Mouse (Mus musculus): ENCODE results near the gene Nufip2. TPM values are rescaled to one million over a fixed set of nuclear protein-coding genes. Genes with fewer than 3 reads are reported as not detected.

Gene Nufip2
- polyA plus RNA-seq, 1 experiment from 2014 or later = 5.3 TPM

GRCm38 (mm10) chr11:77687541-77688131 lies 1.7 kb downstream of the Nufip2 start:
- no peak for ATAC-seq (replicated peaks; ENCODE audit: low FRiP score)
- under 1% methylated on average over 40 of the region's 40 CpGs for WGBS

GRCm38 (mm10) chr11:77693026-77693425 lies 7.1 kb downstream of the Nufip2 start:
- Histone ChIP-seq H3K4me1 (replicated peaks; ENCODE audit: control insufficient read depth, insufficient read depth, low read length) (peaks cover 4% of the 10 kb centered on the region), H3K36me3 (ENCODE audit: control insufficient read depth, insufficient read depth, low read length) (peaks cover 40% of the 10 kb centered on the region), H3K4me3 (ENCODE audit: low read depth, low read length) (no peak overlapping the region), H3K4me2 (no peak overlapping the region), H3K27ac (ENCODE audit: low read depth, low read length) (no peak overlapping the region), H3K9ac (ENCODE audit: low read depth, low read length) (no peak overlapping the region), H3K27me3 (replicated peaks; ENCODE audit: control insufficient read depth, insufficient read depth, low read length) (no peaks in the 10 kb centered on the region), H3K9me3 (ENCODE audit: control insufficient read depth, low read length) (no peaks in the 10 kb centered on the region)
- ATAC-seq (replicated peaks; ENCODE audit: low FRiP score) (no peak), DNase-seq (ENCODE audit: low spot score) (no peak)
- 86% methylated on average over 3 of the region's 3 CpGs for WGBS

More at GRCm38 (mm10) chr11:77687541-77688131, 1.7 kb downstream of the Nufip2 start:
- Histone ChIP-seq H3K27me3 (replicated peaks; ENCODE audit: control insufficient read depth, insufficient read depth, low read length) (no peaks in the 10 kb centered on the region), H3K27ac (ENCODE audit: low read depth, low read length) (peak overlapping the region; percentile 96), H3K4me2 (peak overlapping the region; percentile 69), H3K9me3 (ENCODE audit: control insufficient read depth, low read length) (no peaks in the 10 kb centered on the region), H3K4me3 (ENCODE audit: low read depth, low read length) (peak overlapping the region; percentile 71), H3K9ac (ENCODE audit: low read depth, low read length) (peak overlapping the region; percentile 98), H3K36me3 (ENCODE audit: control insufficient read depth, insufficient read depth, low read length) (peaks cover 14% of the 10 kb centered on the region), H3K4me1 (replicated peaks; ENCODE audit: control insufficient read depth, insufficient read depth, low read length) (peaks cover 4% of the 10 kb centered on the region)
- peak; percentile 69 for DNase-seq (ENCODE audit: low spot score)

- 75% methylated on average over 2 of the region's 2 CpGs for WGBS
- Histone ChIP-seq H3K27me3 (replicated peaks; ENCODE audit: control insufficient read depth, insufficient read depth, low read length) (no peaks in the 10 kb centered on the region), H3K36me3 (ENCODE audit: control insufficient read depth, insufficient read depth, low read length) (peaks cover 42% of the 10 kb centered on the region)
Measured at GRCm38 (mm10) chr11:77697232-77697631, 11.3 kb downstream of the Nufip2 start.

GRCm38 (mm10) chr11:77705920-77706319 lies 20.0 kb downstream of the Nufip2 start:
- Histone ChIP-seq H3K27ac (ENCODE audit: low read depth, low read length) (no peak overlapping the region), H3K27me3 (replicated peaks; ENCODE audit: control insufficient read depth, insufficient read depth, low read length) (no peaks in the 10 kb centered on the region), H3K4me2 (no peak overlapping the region), H3K9ac (ENCODE audit: low read depth, low read length) (no peak overlapping the region), H3K36me3 (ENCODE audit: control insufficient read depth, insufficient read depth, low read length) (peaks cover 20% of the 10 kb centered on the region; the same call in 1 of the 2 replicates), H3K4me3 (ENCODE audit: low read depth, low read length) (no peak overlapping the region), H3K9me3 (ENCODE audit: control insufficient read depth, low read length) (no peaks in the 10 kb centered on the region), H3K4me1 (replicated peaks; ENCODE audit: control insufficient read depth, insufficient read depth, low read length) (no peaks in the 10 kb centered on the region)
- ATAC-seq (replicated peaks; ENCODE audit: low FRiP score) = no peak
- 75% methylated on average over 3 of the region's 3 CpGs for WGBS
- no peak for DNase-seq (ENCODE audit: low spot score)

More at GRCm38 (mm10) chr11:77697232-77697631, 11.3 kb downstream of the Nufip2 start:
- no peak for DNase-seq (ENCODE audit: low spot score)
- ATAC-seq (replicated peaks; ENCODE audit: low FRiP score) = no peak
- Histone ChIP-seq H3K9me3 (ENCODE audit: control insufficient read depth, low read length) (no peaks in the 10 kb centered on the region), H3K4me2 (no peak overlapping the region), H3K4me3 (ENCODE audit: low read depth, low read length) (no peak overlapping the region), H3K27ac (ENCODE audit: low read depth, low read length) (no peak overlapping the region), H3K4me1 (replicated peaks; ENCODE audit: control insufficient read depth, insufficient read depth, low read length) (no peaks in the 10 kb centered on the region; the same call in 1 of the 2 replicates), H3K9ac (ENCODE audit: low read depth, low read length) (no peak overlapping the region)

GRCm38 (mm10) chr11:77709039-77709438 lies 23.1 kb downstream of the Nufip2 start:
- H3K36me3 ChIP-seq (ENCODE audit: control insufficient read depth, insufficient read depth, low read length) = peaks cover 10% of the 10 kb centered on the region; the same call in 1 of the 2 replicates

GRCm38 (mm10) chr11:77713736-77714135 lies 27.8 kb downstream of the Nufip2 start:
- no peak overlapping the region for H3K27ac ChIP-seq (ENCODE audit: low read depth, low read length)
- H3K27me3 ChIP-seq (replicated peaks; ENCODE audit: control insufficient read depth, insufficient read depth, low read length) = no peaks in the 10 kb centered on the region
- 94% methylated on average over 3 of the region's 3 CpGs for WGBS
- no peak overlapping the region for H3K4me2 ChIP-seq
- DNase-seq (ENCODE audit: low spot score) = no peak
- H3K9me3 ChIP-seq (ENCODE audit: control insufficient read depth, low read length) = no peaks in the 10 kb centered on the region
- H3K4me1 ChIP-seq (replicated peaks; ENCODE audit: control insufficient read depth, insufficient read depth, low read length) = no peaks in the 10 kb centered on the region
- H3K36me3 ChIP-seq (ENCODE audit: control insufficient read depth, insufficient read depth, low read length) = peaks cover 7% of the 10 kb centered on the region; the same call in 1 of the 2 replicates
- H3K9ac ChIP-seq (ENCODE audit: low read depth, low read length) = no peak overlapping the region
- no peak overlapping the region for H3K4me3 ChIP-seq (ENCODE audit: low read depth, low read length)
- ATAC-seq (replicated peaks; ENCODE audit: low FRiP score) = no peak

More at GRCm38 (mm10) chr11:77709039-77709438, 23.1 kb downstream of the Nufip2 start:
- Histone ChIP-seq H3K27me3 (replicated peaks; ENCODE audit: control insufficient read depth, insufficient read depth, low read length) (no peaks in the 10 kb centered on the region), H3K4me1 (replicated peaks; ENCODE audit: control insufficient read depth, insufficient read depth, low read length) (no peaks in the 10 kb centered on the region), H3K9me3 (ENCODE audit: control insufficient read depth, low read length) (no peaks in the 10 kb centered on the region), H3K4me3 (ENCODE audit: low read depth, low read length) (no peak overlapping the region), H3K9ac (ENCODE audit: low read depth, low read length) (no peak overlapping the region), H3K4me2 (no peak overlapping the region), H3K27ac (ENCODE audit: low read depth, low read length) (no peak overlapping the region)
- ATAC-seq (replicated peaks; ENCODE audit: low FRiP score) (no peak), DNase-seq (ENCODE audit: low spot score) (no peak)
- WGBS = 79% methylated on average over 3 of the region's 3 CpGs

GRCm38 (mm10) chr11:77719055-77719454 lies 33.1 kb downstream of the Nufip2 start:
- DNase-seq (ENCODE audit: low spot score) (no peak), ATAC-seq (replicated peaks; ENCODE audit: low FRiP score) (no peak)
- Histone ChIP-seq H3K9ac (ENCODE audit: low read depth, low read length) (no peak overlapping the region), H3K4me3 (ENCODE audit: low read depth, low read length) (no peak overlapping the region), H3K4me1 (replicated peaks; ENCODE audit: control insufficient read depth, insufficient read depth, low read length) (no peaks in the 10 kb centered on the region), H3K27ac (ENCODE audit: low read depth, low read length) (no peak overlapping the region), H3K4me2 (no peak overlapping the region), H3K27me3 (replicated peaks; ENCODE audit: control insufficient read depth, insufficient read depth, low read length) (no peaks in the 10 kb centered on the region), H3K9me3 (ENCODE audit: control insufficient read depth, low read length) (no peaks in the 10 kb centered on the region), H3K36me3 (ENCODE audit: control insufficient read depth, insufficient read depth, low read length) (no peaks in the 10 kb centered on the region)
- WGBS = 88% methylated on average over 2 of the region's 2 CpGs

GRCm38 (mm10) chr11:77721389-77721788 lies 35.4 kb downstream of the Nufip2 start:
- 87% methylated on average over 4 of the region's 4 CpGs for WGBS

GRCm38 (mm10) chr11:77724766-77725165 lies 38.8 kb downstream of the Nufip2 start:
- Histone ChIP-seq H3K9ac (ENCODE audit: low read depth, low read length) (no peak overlapping the region), H3K27me3 (replicated peaks; ENCODE audit: control insufficient read depth, insufficient read depth, low read length) (no peaks in the 10 kb centered on the region), H3K4me1 (replicated peaks; ENCODE audit: control insufficient read depth, insufficient read depth, low read length) (no peaks in the 10 kb centered on the region), H3K9me3 (ENCODE audit: control insufficient read depth, low read length) (no peaks in the 10 kb centered on the region), H3K36me3 (ENCODE audit: control insufficient read depth, insufficient read depth, low read length) (no peaks in the 10 kb centered on the region), H3K4me3 (ENCODE audit: low read depth, low read length) (no peak overlapping the region), H3K4me2 (no peak overlapping the region), H3K27ac (ENCODE audit: low read depth, low read length) (no peak overlapping the region)
- ATAC-seq (replicated peaks; ENCODE audit: low FRiP score) (no peak), DNase-seq (ENCODE audit: low spot score) (no peak)
- WGBS = 79% methylated on average over 7 of the region's 7 CpGs

More at GRCm38 (mm10) chr11:77721389-77721788, 35.4 kb downstream of the Nufip2 start:
- H3K9ac ChIP-seq (ENCODE audit: low read depth, low read length) = no peak overlapping the region
- no peaks in the 10 kb centered on the region for H3K36me3 ChIP-seq (ENCODE audit: control insufficient read depth, insufficient read depth, low read length)
- DNase-seq (ENCODE audit: low spot score) (no peak), ATAC-seq (replicated peaks; ENCODE audit: low FRiP score) (no peak)
- no peaks in the 10 kb centered on the region for H3K4me1 ChIP-seq (replicated peaks; ENCODE audit: control insufficient read depth, insufficient read depth, low read length)
- no peak overlapping the region for H3K4me2 ChIP-seq
- H3K27ac ChIP-seq (ENCODE audit: low read depth, low read length) = no peak overlapping the region
- no peaks in the 10 kb centered on the region for H3K9me3 ChIP-seq (ENCODE audit: control insufficient read depth, low read length)
- no peak overlapping the region for H3K4me3 ChIP-seq (ENCODE audit: low read depth, low read length)
- no peaks in the 10 kb centered on the region for H3K27me3 ChIP-seq (replicated peaks; ENCODE audit: control insufficient read depth, insufficient read depth, low read length)
